Mouse (Mus musculus) bone marrow, adult 2 months (tissue): ENCODE results near the gene Gm49318. TPM values are rescaled to one million over a fixed set of nuclear protein-coding genes. Genes with fewer than 3 reads are reported as not detected.

Experiments
- H3K27ac ChIP-seq: fragments of 200-500 bp; 2 replicates; pipeline ENCODE4 v1.5.1; 2012; ENCODE audit warnings: low read depth, mild to moderate bottlenecking, control low read depth, inconsistent platforms, low read length; ENCODE audit not compliant: control insufficient read depth, poor library complexity, insufficient read depth
- H3K4me1 ChIP-seq: fragments of 200-500 bp; 2 replicates; pipeline ENCODE4 v1.6.1; 2011; ENCODE audit warnings: low read length; ENCODE audit not compliant: control insufficient read depth, insufficient read depth
- H3K4me3 ChIP-seq: fragments of 200-500 bp; replicated peaks from 2 replicates; pipeline ENCODE3; 2011; ENCODE audit warnings: mild to moderate bottlenecking, low read depth, low read length, control low read depth; ENCODE audit not compliant: control insufficient read depth
- CTCF ChIP-seq: fragments of 200-500 bp; IDR thresholded peaks from 2 replicates; pipeline ENCODE4 v1.5.1; 2011; ENCODE audit warnings: low read length, control low read depth; ENCODE audit not compliant: control insufficient read depth, insufficient read depth
- POLR2A ChIP-seq: fragments of 200-500 bp; IDR thresholded peaks from 2 replicates; pipeline ENCODE4 v1.6.1; 2011; ENCODE audit warnings: low read depth, mild to moderate bottlenecking, control low read depth, low read length, borderline replicate concordance; ENCODE audit not compliant: control insufficient read depth
- WGBS: fragments of 180-500 bp; shearing (Covaris S2); methylation state at CpG from one replicate; pipeline ENCODE4 v1.1.7; 2018; 5-methylcytosine and 5-hydroxymethylcytosine counted together
- polyA plus RNA-seq: library from polyadenylated mRNA; stranded (reverse); fragments of >200 nt; gene quantifications from 2 replicates; pipeline ENCODE4 v1.2.4, GENCODE M21; 2011; ENCODE audit warnings: low replicate concordance; ENCODE audit not compliant: missing spikeins, insufficient read depth, insufficient read length

Gene Gm49318
- polyA plus RNA-seq, 1 experiment, result not detected

DNA sequence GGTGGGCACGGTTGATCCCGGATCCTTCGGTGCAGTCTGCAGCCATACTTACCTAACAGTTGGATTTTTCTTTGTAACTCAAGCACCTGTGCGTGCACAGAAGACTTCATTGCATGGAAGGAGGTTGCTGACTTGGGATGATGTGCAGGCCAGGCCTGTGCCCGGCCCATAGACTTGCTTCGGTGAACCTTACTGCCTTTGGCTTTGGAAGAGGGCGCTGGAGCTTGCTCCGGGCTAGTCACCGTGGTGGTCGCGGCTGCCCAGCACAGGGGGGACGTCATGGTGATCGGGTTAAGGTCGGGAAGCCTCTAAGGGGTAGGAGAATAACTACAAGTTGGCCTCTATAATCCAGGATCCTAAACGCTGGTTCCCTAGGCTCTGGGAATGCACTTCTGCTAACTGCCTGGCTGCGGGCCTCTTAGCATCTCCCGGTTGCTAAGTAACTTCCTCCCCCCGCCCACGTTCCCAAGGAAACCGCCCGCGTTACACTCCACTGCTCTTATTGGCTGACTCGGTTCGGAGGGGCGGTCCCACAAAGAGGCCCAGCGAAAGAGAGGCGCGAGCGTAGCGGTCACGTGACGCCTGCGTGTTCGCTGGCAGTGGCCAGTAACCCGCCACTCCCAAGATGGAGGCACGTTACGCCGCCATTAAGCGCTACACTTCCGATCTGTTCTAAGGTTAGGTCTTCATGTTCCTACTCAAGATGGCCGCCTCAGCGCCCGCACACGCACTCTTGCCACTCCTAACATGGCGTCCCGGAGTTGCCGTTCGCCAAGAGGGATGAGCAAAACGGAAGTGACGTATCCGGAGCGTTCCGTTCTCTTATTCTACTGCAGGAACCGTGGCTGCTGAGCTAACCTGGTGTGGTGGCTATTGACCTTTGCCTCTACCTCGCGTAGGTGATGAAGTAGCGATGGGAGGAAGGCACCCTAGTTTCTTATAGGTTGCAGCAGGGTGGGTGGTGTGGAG lies 68.6 kb downstream of the Gm49318 start, which contains the start of the genes Ccdc151 and Prkcsh:
Gene Ccdc151, minus strand, starts transcription at position 441 of the 969 bp plus-strand sequence.
Gene Prkcsh, plus strand, starts transcription at position 613 of the 969 bp plus-strand sequence.
- 8% methylated on average over 57 of the region's 57 CpGs for WGBS
- TF ChIP-seq CTCF (no peak; the same call in 1 of the 2 replicates), POLR2A (no peak)
- H3K4me1 ChIP-seq, result peaks cover 3% of the 10 kb centered on the region

DNA sequence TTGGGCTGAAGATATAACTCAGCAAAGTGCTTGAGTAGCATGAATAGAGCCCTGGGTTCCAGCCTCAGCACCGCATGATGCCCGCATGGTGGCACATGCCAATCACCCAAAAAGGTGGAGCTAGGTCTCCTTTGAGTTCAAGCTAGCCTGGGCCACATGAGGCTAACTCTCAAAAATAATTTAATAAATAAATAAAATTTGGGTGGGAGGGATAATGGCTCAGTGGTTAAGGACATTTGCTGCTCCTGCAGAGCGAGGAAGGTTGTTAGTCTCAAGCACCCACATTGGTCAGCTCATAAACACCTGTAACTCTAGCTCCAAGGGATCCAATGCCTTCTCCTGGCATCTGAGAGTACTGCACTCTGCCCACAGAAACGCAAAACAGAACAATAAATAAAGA lies 69.4 kb downstream of the Gm49318 start:
- Histone ChIP-seq H3K4me3 (no peak overlapping the region), H3K27ac (no peak overlapping the region), H3K4me1 (peaks cover 3% of the 10 kb centered on the region)
- TF ChIP-seq CTCF (no peak), POLR2A (no peak)
- WGBS, result 89% methylated on average over 4 of the region's 4 CpGs

More for the DNA sequence above, 68.6 kb downstream of the Gm49318 start, which contains the start of the genes Ccdc151 and Prkcsh:
- H3K4me3 ChIP-seq, result peak within 1 kb of the TSS; percentile 88
- H3K27ac ChIP-seq, result peak within 1 kb of the TSS; percentile 17

DNA sequence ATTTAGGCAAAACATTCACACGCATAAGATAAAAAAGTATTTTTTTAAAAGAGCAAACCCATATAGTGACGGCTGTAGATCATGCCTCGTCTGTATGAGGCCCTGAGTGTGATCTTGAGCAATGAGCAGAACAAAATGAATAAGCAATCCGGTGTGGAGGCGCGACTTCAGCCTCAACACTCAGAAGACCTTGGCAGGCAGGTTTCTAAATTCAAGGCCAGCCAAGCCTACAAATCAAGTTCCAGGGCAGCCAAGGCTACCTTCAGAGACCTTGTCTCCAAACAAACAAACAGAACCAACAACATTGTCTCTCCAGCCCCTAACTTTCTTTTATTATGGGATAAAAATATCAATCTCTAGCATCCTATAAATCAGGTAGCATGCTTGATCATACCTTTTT lies 70.8 kb downstream of the Gm49318 start:
- no peak for TF ChIP-seq POLR2A
- no peak for TF ChIP-seq CTCF
- peaks cover 3% of the 10 kb centered on the region for H3K4me1 ChIP-seq
- WGBS, result 85% methylated on average over 6 of the region's 6 CpGs
- no peak overlapping the region for H3K4me3 ChIP-seq
- no peak overlapping the region for H3K27ac ChIP-seq

DNA sequence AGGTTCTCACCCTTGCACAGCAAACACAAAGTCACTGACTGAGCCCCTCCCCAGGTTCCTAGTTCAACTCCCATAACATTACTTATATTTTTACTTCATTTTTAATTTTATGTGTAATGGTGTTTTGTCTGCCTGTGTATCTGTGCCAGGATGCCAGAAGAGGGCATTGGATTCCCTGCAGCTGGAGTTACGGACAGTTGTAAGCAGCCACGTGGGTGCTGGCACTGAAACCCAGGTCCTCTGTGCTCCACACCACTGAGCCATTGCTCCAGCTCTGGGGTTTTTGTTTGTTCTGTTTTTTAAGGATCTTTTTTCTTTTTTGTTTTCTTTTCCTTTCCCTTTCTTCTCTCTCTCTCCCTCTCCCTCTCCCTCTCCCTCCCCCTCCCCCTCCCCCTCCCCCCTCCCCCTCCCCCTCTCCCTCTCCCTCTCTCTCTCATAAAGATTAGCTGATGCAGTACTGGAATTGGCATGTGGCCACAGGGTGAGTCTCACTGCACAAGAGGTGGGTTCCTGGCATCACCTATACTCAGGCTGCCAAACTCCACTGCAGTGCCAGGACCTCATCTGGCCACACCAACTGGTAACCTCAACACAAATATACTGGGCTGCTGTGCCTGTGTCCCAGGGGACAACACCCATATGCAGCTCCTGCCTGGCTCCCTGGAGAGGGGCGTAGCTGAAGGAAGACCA lies 74.7 kb downstream of the Gm49318 start:
- WGBS, result 77% methylated on average over 3 of the region's 3 CpGs

DNA sequence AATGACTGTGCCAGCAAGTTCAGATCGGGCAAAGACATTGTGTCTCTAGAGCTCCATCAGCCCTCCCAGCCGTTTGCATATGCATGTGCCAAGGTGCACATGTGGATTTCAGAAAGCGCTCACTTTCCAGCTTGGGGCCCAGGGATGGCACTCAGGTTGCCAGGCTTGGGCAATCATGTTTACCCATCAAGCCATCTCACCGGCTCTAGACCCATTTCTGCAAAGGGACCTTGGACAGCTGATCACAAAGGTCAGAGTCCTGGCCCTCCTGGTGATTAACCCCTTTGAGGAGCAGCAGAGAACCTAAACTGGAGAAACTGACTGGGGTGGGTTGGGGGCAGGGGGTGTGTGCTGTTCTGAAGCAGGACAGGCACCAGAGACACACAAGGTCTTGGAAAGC lies 78.8 kb downstream of the Gm49318 start:
- 83% methylated on average over 4 of the region's 4 CpGs for WGBS
- no peaks in the 10 kb centered on the region for H3K4me1 ChIP-seq
- H3K4me3 ChIP-seq, result no peak overlapping the region
- TF ChIP-seq CTCF (no peak), POLR2A (no peak)
- no peak overlapping the region for H3K27ac ChIP-seq

More for the DNA sequence above, 74.7 kb downstream of the Gm49318 start:
- H3K4me3 ChIP-seq, result no peak overlapping the region
- no peak overlapping the region for H3K27ac ChIP-seq
- H3K4me1 ChIP-seq, result no peaks in the 10 kb centered on the region
- TF ChIP-seq POLR2A, result no peak
- no peak for TF ChIP-seq CTCF

DNA sequence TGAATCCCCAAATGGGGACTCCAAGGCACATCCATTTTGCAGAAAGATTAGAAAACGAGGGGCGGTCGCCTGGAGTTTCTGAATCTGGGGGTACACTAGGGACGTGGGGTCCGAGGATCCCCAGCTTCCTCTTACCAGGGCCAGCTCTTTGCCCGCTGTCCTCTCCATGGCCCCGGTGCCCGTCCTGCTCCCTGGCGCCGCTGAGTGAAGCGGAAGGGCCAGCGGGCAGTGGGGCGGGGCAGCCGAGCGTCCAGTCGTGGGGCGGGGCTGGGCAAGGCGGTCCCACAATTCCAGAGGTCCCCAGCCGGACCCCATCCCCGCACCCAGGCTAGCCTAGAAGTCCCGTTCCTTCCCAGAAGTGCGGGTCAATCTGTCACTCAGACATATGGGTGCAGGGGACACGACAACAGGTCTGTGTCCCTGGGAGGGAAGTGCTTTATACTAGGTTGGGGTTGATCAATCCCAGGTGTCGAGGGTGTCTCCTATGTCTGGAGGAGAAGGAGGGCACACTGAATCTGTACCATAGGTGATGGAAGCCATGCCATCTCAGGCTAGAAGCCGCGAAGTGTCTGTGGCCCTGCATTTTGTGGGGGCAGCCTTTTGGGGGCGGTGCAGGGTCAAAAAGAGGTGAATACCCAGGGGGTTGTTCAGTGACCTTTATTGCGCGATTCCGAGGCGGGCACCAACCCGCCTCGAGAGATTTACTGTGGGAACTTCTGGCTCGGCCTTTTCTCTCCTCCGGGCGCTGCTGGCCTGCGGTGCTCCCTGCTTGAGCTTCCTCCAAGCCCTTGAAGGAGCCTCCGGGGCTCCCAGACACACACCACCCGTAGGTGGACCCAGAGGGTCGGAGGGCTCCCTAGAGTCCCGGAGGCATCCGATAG lies 81.6 kb downstream of the Gm49318 start, which contains the start of gene Rgl3:
Gene Rgl3, minus strand, starts transcription at position 217 of the 881 bp plus-strand sequence.
- 3% methylated on average over 42 of the region's 42 CpGs for WGBS
- Histone ChIP-seq H3K4me3 (no peak within 1 kb of the TSS), H3K27ac (no peak within 1 kb of the TSS), H3K4me1 (no peaks in the 10 kb centered on the region)
- TF ChIP-seq CTCF (no peak), POLR2A (no peak)

DNA sequence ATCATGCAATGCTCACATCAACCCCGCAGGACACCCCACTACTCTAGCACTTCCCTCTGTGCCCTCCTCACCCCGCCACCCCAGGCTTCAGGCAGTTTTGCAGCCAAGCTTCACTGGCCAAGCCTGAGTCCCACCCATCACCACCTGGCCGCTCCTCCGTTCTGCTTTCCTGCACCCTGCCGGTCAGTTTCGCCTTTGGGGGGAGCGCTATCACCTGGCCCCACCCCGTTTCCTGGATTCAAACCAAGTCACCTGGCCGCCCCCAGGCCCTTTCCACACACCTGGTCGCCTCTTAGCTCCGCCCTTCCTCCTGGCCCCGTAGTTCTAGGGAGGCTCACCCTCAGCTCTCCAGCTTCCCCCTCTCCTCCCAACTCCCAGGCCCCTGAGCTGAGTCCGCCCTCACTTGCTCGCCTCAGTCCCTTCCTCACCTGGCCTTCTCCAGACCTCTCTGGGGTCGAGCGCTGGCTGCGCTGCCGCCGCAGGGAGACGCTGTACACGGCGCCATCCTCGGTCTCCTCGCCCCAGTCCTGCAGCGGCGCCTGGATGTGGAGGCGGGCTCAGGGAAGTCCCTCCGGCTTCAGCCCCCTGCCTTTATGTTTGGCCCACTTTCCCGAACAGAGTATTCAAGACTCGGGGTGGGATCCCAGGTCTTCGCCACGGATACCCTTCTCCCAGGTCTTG lies 82.5 kb downstream of the Gm49318 start:
- TF ChIP-seq POLR2A, result no peak
- TF ChIP-seq CTCF, result no peak

More for the DNA sequence above, 82.5 kb downstream of the Gm49318 start:
- Histone ChIP-seq H3K4me3 (no peak overlapping the region), H3K27ac (no peak overlapping the region), H3K4me1 (no peaks in the 10 kb centered on the region)
- WGBS, result 3% methylated on average over 32 of the region's 32 CpGs
